Mouse (Mus musculus) lung, postnatal 14 days (tissue): Measurements from ENCODE around the gene Tmem63a.

Experiments used
- DNase-seq: peaks from one replicate; pipeline ENCODE4 v3.0.0; 2021

Gene Tmem63a

GRCm38 (mm10) chr1:181011601-181012000 is 69.5 kb downstream of the Tmem63a start:
- no peak for DNase-seq

GRCm38 (mm10) chr1:181012416-181012815 is 70.3 kb downstream of the Tmem63a start:
- no peak for DNase-seq

GRCm38 (mm10) chr1:181013446-181013845 is 71.3 kb downstream of the Tmem63a start:
- no peak for DNase-seq

GRCm38 (mm10) chr1:181014731-181015500 is 72.8 kb downstream of the Tmem63a start:
- DNase-seq: peak; percentile 73

GRCm38 (mm10) chr1:181015558-181015957 is 73.4 kb downstream of the Tmem63a start:
- DNase-seq: peak; percentile 81

GRCm38 (mm10) chr1:181016045-181016444 is 73.9 kb downstream of the Tmem63a start:
- peak; percentile 26 for DNase-seq

- peak; percentile 80 for DNase-seq
Measured at GRCm38 (mm10) chr1:181016532-181017131, 74.5 kb downstream of the Tmem63a start.

- peak; percentile 84 for DNase-seq
Measured at GRCm38 (mm10) chr1:181017212-181017711, 75.1 kb downstream of the Tmem63a start.

GRCm38 (mm10) chr1:181017890-181018420 is 75.8 kb downstream of the Tmem63a start:
- DNase-seq: no peak

- no peak for DNase-seq
Measured at GRCm38 (mm10) chr1:181020756-181021487, 78.8 kb downstream of the Tmem63a start, which contains the start of gene Ephx1. Ephx1 (minus strand) TSS chr1:181020904.

GRCm38 (mm10) chr1:181021488-181021865 is 79.3 kb downstream of the Tmem63a start:
- DNase-seq: no peak

GRCm38 (mm10) chr1:181022265-181022664 is 80.1 kb downstream of the Tmem63a start:
- peak; percentile 76 for DNase-seq
